Mouse (Mus musculus) left cerebral cortex, postnatal 25 days (tissue): ENCODE results near the gene Gm1604a. TPM values are rescaled to one million over a fixed set of nuclear protein-coding genes. Genes with fewer than 3 reads are reported as not detected.
"Not testable (repeated sequence)": the region's sequence is repeated elsewhere in the genome, so short reads cannot be mapped to it uniquely, and the experiment has no call there.

Source experiments
- DNase-seq, 2 experiments: peaks; one replicate each; pipeline ENCODE4 v3.0.0; 2022; ENCODE audit warnings: low spot score in 2 of 2, mixed read lengths in 1 of 2
- intact Hi-C: fragments of 180-260 bp; cut with DNase I; formaldehyde crosslinking; loops from one replicate; pipeline ENCODE4 v1.15.1; 2025
- total RNA-seq, 2 experiments: library from RNA; stranded (reverse); gene quantifications; 2 replicates each; pipeline ENCODE4 v1.2.3; 2021

Gene Gm1604a
- 1 to 10 TPM; 1.2 to 2.7 TPM for total RNA-seq

- peak in 1 of 2 experiments; percentile 30 for DNase-seq
- intact Hi-C loops = not testable (repeated sequence)
Measured at GRCm38 (mm10) chr17:7025257-7025656, at the start of gene Gm1604a. Gene Gm1604a (plus strand): TSS chr17:7025568.

- DNase-seq = peak; percentile 48 to 57
- intact Hi-C loops = not testable (repeated sequence)
Measured at GRCm38 (mm10) chr17:6978287-6979248, 46.8 kb upstream of the Gm1604a start, which contains the start of gene Gm49721. Gene Gm49721 (plus strand): TSS chr17:6978904.

GRCm38 (mm10) chr17:6979380-6979779 is 46.0 kb upstream of the Gm1604a start:
- DNase-seq, intact Hi-C loops: not testable (repeated sequence)

- intact Hi-C loops, DNase-seq: not testable (repeated sequence)
Measured at GRCm38 (mm10) chr17:6980144-6980543, 45.2 kb upstream of the Gm1604a start.

GRCm38 (mm10) chr17:6986118-6986517 is 39.2 kb upstream of the Gm1604a start:
- intact Hi-C loops, DNase-seq: not testable (repeated sequence)

- intact Hi-C loops, DNase-seq: not testable (repeated sequence)
Measured at GRCm38 (mm10) chr17:6995504-6995903, 29.9 kb upstream of the Gm1604a start.

- DNase-seq, intact Hi-C loops: not testable (repeated sequence)
Measured at GRCm38 (mm10) chr17:6996826-6997225, 28.5 kb upstream of the Gm1604a start.

GRCm38 (mm10) chr17:6997778-6998490 is 27.4 kb upstream of the Gm1604a start:
- intact Hi-C loops, DNase-seq: not testable (repeated sequence)

GRCm38 (mm10) chr17:7001790-7002585 is 23.4 kb upstream of the Gm1604a start:
- intact Hi-C loops, DNase-seq: not testable (repeated sequence)

GRCm38 (mm10) chr17:7003392-7003791 is 22.0 kb upstream of the Gm1604a start:
- intact Hi-C loops, DNase-seq: not testable (repeated sequence)

GRCm38 (mm10) chr17:7005646-7006045 is 19.7 kb upstream of the Gm1604a start:
- intact Hi-C loops, DNase-seq: not testable (repeated sequence)

- intact Hi-C loops, DNase-seq: not testable (repeated sequence)
Measured at GRCm38 (mm10) chr17:7008885-7009284, 16.5 kb upstream of the Gm1604a start.

- intact Hi-C loops, DNase-seq: not testable (repeated sequence)
Measured at GRCm38 (mm10) chr17:7009440-7009839, 15.9 kb upstream of the Gm1604a start.

- intact Hi-C loops = not testable (repeated sequence)
Measured at GRCm38 (mm10) chr17:7009901-7010300, 15.5 kb upstream of the Gm1604a start.

GRCm38 (mm10) chr17:7014190-7014589 is 11.2 kb upstream of the Gm1604a start:
- intact Hi-C loops, DNase-seq: not testable (repeated sequence)

More at GRCm38 (mm10) chr17:7009901-7010300, 15.5 kb upstream of the Gm1604a start:
- DNase-seq = not testable (repeated sequence)

- intact Hi-C loops, DNase-seq: not testable (repeated sequence)
Measured at GRCm38 (mm10) chr17:7025764-7026346, 487 bp downstream of the Gm1604a start.

GRCm38 (mm10) chr17:7030204-7030603 is 4.8 kb downstream of the Gm1604a start:
- DNase-seq, intact Hi-C loops: not testable (repeated sequence)

- DNase-seq, intact Hi-C loops: not testable (repeated sequence)
Measured at GRCm38 (mm10) chr17:7030622-7031174, 5.3 kb downstream of the Gm1604a start.
